Mouse (Mus musculus): ENCODE data around the gene Cat. TPM values are rescaled to one million over a fixed set of nuclear protein-coding genes. Genes with fewer than 3 reads are reported as not detected.
A peak's percentile ranks its signal among the peaks of the same experiment; 100 is the strongest.

Cat gene
- polyA plus RNA-seq, 1 experiment from 2014 or later = 102 TPM

DNA sequence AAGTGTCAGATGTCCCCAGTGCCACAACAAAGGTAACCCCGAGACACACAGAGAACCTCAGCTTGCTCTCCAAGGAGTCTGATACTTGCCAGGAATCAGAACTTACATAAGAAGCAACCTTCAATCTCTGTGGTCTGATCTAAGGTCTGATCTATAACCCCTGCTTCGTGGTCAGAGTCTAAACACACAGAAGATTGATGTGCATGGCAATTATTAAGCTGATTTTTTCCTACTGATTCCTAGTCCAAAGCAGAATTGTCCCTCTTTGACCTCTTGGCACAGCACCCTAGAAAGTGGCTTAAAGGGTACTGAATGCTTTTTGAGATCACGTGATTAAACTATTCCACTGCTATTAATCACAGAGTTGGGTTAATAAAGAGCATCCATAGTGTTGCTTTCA lies 18.7 kb downstream of the Cat start:
- H3K36me3 ChIP-seq (ENCODE audit: control insufficient read depth, insufficient read depth, low read length) = peaks cover 80% of the 10 kb centered on the region
- no peak overlapping the region for H3K9ac ChIP-seq (replicated peaks; ENCODE audit: low read length)
- H3K4me3 ChIP-seq (replicated peaks; ENCODE audit: low read depth, low read length) = no peak overlapping the region
- H3K27ac ChIP-seq (replicated peaks; ENCODE audit: low read depth, low read length) = no peak overlapping the region
- H3K27me3 ChIP-seq (ENCODE audit: control insufficient read depth, insufficient read depth, low read length) = no peaks in the 10 kb centered on the region
- DNase-seq (no peak), ATAC-seq (ENCODE audit: low FRiP score, low TSS enrichment) (no peak)
- H3K4me2 ChIP-seq (ENCODE audit: low read length) = no peak overlapping the region
- 94% methylated on average over 3 of the region's 3 CpGs for WGBS
- H3K9me3 ChIP-seq (ENCODE audit: control insufficient read depth, low read length) = no peaks in the 10 kb centered on the region
- H3K4me1 ChIP-seq (ENCODE audit: control insufficient read depth, insufficient read depth, low read length) = no peaks in the 10 kb centered on the region

DNA sequence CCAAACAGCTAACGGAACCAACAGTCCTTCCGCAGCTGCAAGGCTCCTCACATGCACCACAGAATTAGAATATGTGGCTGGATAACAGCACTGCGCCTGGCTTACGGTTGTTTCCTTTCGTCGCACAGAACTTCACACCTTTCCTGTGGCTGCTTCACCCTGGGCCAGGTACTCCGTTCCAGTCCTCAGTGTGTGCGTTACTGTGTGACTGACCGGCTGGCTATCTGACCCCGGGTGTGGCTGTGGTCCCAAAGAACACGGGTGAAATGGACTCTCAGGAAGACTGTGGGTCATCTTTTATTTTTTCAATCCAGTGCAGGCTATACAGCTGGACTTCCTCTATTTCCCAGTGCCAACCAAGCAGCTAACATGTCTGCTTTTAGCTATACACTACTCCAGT lies 19.5 kb downstream of the Cat start:
- Histone ChIP-seq H3K4me2 (ENCODE audit: low read length) (no peak overlapping the region), H3K27me3 (ENCODE audit: control insufficient read depth, insufficient read depth, low read length) (no peaks in the 10 kb centered on the region), H3K9me3 (ENCODE audit: control insufficient read depth, low read length) (no peaks in the 10 kb centered on the region), H3K36me3 (ENCODE audit: control insufficient read depth, insufficient read depth, low read length) (peaks cover 78% of the 10 kb centered on the region), H3K27ac (replicated peaks; ENCODE audit: low read depth, low read length) (no peak overlapping the region), H3K4me1 (ENCODE audit: control insufficient read depth, insufficient read depth, low read length) (no peaks in the 10 kb centered on the region), H3K4me3 (replicated peaks; ENCODE audit: low read depth, low read length) (no peak overlapping the region), H3K9ac (replicated peaks; ENCODE audit: low read length) (no peak overlapping the region)
- WGBS = 94% methylated on average over 11 of the region's 11 CpGs
- no peak for ATAC-seq (ENCODE audit: low FRiP score, low TSS enrichment)
- DNase-seq = no peak

DNA sequence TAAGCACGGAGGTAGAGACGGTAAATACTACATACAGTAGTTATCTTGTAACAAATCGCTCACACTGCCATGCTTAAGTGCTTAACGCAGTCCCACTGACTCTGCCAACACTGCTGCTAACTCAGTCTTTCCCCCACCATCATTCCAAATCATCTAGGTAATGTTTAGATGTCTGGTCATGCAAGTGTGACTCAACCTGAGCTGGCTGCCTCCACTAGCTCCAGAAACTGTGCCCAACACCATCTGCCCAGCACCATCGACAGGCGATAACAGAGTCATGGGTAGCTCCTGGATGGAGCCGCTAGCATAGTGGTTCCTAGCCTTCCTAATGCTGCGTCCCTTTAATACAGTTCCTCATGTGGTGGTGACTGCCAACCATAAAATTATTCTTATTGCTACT lies 20.4 kb downstream of the Cat start:
- H3K27ac ChIP-seq (replicated peaks; ENCODE audit: low read depth, low read length) = no peak overlapping the region
- H3K9ac ChIP-seq (replicated peaks; ENCODE audit: low read length) = no peak overlapping the region
- ATAC-seq (ENCODE audit: low FRiP score, low TSS enrichment) (no peak), DNase-seq (no peak)
- no peak overlapping the region for H3K4me2 ChIP-seq (ENCODE audit: low read length)
- H3K4me3 ChIP-seq (replicated peaks; ENCODE audit: low read depth, low read length) = no peak overlapping the region
- no peaks in the 10 kb centered on the region for H3K9me3 ChIP-seq (ENCODE audit: control insufficient read depth, low read length)
- 98% methylated on average over 8 of the region's 8 CpGs for WGBS
- H3K27me3 ChIP-seq (ENCODE audit: control insufficient read depth, insufficient read depth, low read length) = no peaks in the 10 kb centered on the region
- H3K4me1 ChIP-seq (ENCODE audit: control insufficient read depth, insufficient read depth, low read length) = no peaks in the 10 kb centered on the region
- H3K36me3 ChIP-seq (ENCODE audit: control insufficient read depth, insufficient read depth, low read length) = peaks cover 78% of the 10 kb centered on the region

DNA sequence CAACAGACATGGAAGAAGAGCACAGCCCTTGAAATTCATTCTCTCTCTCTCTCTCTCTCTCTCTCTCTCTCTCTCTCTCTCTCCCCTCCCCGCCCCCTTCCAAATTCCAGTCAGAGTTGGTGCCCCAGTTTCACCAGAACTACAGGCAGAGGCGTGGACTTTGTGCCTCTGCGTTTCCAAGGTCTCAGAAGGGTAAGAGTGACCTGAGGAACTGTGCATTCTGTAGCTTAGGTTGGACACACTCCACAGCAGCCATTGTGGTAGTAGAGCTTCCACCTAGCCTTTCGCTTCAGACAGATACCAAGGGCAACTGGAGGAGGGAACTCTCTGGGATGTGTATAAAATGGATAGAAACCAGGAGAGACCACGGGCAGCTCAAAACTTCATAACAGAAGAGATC lies 22.2 kb downstream of the Cat start:
- peaks cover 84% of the 10 kb centered on the region for H3K36me3 ChIP-seq (ENCODE audit: control insufficient read depth, insufficient read depth, low read length)
- WGBS = 89% methylated on average over 5 of the region's 5 CpGs
- no peak overlapping the region for H3K9ac ChIP-seq (replicated peaks; ENCODE audit: low read length)
- no peak overlapping the region for H3K4me2 ChIP-seq (ENCODE audit: low read length)
- ATAC-seq (ENCODE audit: low FRiP score, low TSS enrichment) (no peak), DNase-seq (no peak)
- no peak overlapping the region for H3K27ac ChIP-seq (replicated peaks; ENCODE audit: low read depth, low read length)
- H3K9me3 ChIP-seq (ENCODE audit: control insufficient read depth, low read length) = no peaks in the 10 kb centered on the region
- no peaks in the 10 kb centered on the region for H3K27me3 ChIP-seq (ENCODE audit: control insufficient read depth, insufficient read depth, low read length)
- H3K4me1 ChIP-seq (ENCODE audit: control insufficient read depth, insufficient read depth, low read length) = no peaks in the 10 kb centered on the region
- H3K4me3 ChIP-seq (replicated peaks; ENCODE audit: low read depth, low read length) = no peak overlapping the region

DNA sequence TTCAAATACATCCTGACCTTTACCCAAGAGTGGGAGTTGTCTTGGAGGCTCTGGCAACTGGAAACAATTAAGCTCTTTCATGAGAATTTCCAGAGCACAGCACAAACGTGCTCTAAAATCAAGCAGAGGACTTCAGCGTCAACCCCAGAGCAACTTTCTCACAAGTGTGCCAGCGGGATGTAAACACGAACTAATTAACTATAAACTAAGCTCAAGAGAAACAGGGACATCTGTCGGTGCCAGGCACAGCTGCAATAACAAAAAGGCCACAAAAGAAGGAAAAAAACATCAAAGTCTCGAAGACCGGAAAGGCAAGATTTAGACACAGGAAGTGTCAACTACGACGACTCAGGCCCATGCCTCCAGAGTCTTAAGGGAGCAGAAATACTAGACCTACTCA lies 23.2 kb downstream of the Cat start:
- H3K9ac ChIP-seq (replicated peaks; ENCODE audit: low read length) = no peak overlapping the region
- H3K27ac ChIP-seq (replicated peaks; ENCODE audit: low read depth, low read length) = no peak overlapping the region
- H3K4me1 ChIP-seq (ENCODE audit: control insufficient read depth, insufficient read depth, low read length) = no peaks in the 10 kb centered on the region
- H3K36me3 ChIP-seq (ENCODE audit: control insufficient read depth, insufficient read depth, low read length) = peaks cover 76% of the 10 kb centered on the region
- H3K27me3 ChIP-seq (ENCODE audit: control insufficient read depth, insufficient read depth, low read length) = no peaks in the 10 kb centered on the region
- peak; percentile 10 for DNase-seq
- no peak overlapping the region for H3K4me2 ChIP-seq (ENCODE audit: low read length)
- H3K4me3 ChIP-seq (replicated peaks; ENCODE audit: low read depth, low read length) = no peak overlapping the region
- ATAC-seq (ENCODE audit: low FRiP score, low TSS enrichment) = no peak
- no peaks in the 10 kb centered on the region for H3K9me3 ChIP-seq (ENCODE audit: control insufficient read depth, low read length)
- WGBS = 75% methylated on average over 9 of the region's 9 CpGs

DNA sequence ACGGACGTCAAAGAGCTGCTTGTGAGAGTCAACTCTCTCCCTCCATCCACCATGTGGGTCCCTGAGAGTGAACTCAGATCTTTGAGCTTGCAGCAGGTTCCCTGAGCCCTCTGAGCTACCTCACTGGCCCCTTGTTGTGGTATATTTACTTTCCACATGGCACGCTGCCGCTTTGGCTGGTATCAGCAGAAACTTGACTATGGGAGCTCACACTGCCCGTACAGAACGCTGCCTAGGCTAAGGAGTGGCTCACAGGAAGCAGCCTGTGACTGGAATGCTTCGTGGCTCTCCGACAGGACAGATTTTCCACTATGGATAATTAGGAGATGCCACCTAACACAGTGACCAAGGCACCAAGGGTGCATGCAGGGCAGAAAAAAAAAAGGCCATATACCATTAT lies 23.8 kb downstream of the Cat start:
- Histone ChIP-seq H3K36me3 (ENCODE audit: control insufficient read depth, insufficient read depth, low read length) (peaks cover 76% of the 10 kb centered on the region), H3K27me3 (ENCODE audit: control insufficient read depth, insufficient read depth, low read length) (no peaks in the 10 kb centered on the region), H3K4me3 (replicated peaks; ENCODE audit: low read depth, low read length) (no peak overlapping the region), H3K4me1 (ENCODE audit: control insufficient read depth, insufficient read depth, low read length) (no peaks in the 10 kb centered on the region), H3K27ac (replicated peaks; ENCODE audit: low read depth, low read length) (no peak overlapping the region), H3K4me2 (ENCODE audit: low read length) (no peak overlapping the region), H3K9ac (replicated peaks; ENCODE audit: low read length) (no peak overlapping the region), H3K9me3 (ENCODE audit: control insufficient read depth, low read length) (no peaks in the 10 kb centered on the region)
- WGBS = 92% methylated on average over 8 of the region's 8 CpGs
- no peak for DNase-seq
- ATAC-seq (ENCODE audit: low FRiP score, low TSS enrichment) = no peak

DNA sequence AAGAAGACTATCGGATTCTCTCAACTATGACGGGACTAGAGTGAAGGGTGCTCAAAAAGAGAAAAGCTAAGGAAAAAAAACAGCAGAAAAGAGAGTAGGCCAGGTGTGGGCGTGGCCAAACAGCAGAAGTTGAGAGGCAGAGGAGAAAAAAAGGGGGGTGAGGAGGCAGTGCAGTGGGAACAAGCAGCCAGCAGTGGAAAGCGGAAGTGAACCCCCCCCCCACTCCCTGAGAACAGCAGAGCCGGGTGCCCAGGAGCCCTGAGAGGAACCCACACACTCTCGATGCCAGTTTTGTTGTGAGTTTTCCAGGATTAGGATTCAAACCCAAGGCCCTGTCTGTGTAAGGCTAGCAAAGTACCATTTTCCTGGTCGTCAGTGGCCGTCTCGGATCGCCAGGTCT lies 25.9 kb downstream of the Cat start:
- 95% methylated on average over 10 of the region's 10 CpGs for WGBS
- peaks cover 77% of the 10 kb centered on the region for H3K36me3 ChIP-seq (ENCODE audit: control insufficient read depth, insufficient read depth, low read length)
- no peak overlapping the region for H3K4me2 ChIP-seq (ENCODE audit: low read length)
- no peaks in the 10 kb centered on the region for H3K9me3 ChIP-seq (ENCODE audit: control insufficient read depth, low read length)
- no peak overlapping the region for H3K4me3 ChIP-seq (replicated peaks; ENCODE audit: low read depth, low read length)
- H3K27me3 ChIP-seq (ENCODE audit: control insufficient read depth, insufficient read depth, low read length) = no peaks in the 10 kb centered on the region
- DNase-seq (no peak), ATAC-seq (ENCODE audit: low FRiP score, low TSS enrichment) (no peak)
- no peaks in the 10 kb centered on the region for H3K4me1 ChIP-seq (ENCODE audit: control insufficient read depth, insufficient read depth, low read length)
- H3K27ac ChIP-seq (replicated peaks; ENCODE audit: low read depth, low read length) = no peak overlapping the region
- no peak overlapping the region for H3K9ac ChIP-seq (replicated peaks; ENCODE audit: low read length)

DNA sequence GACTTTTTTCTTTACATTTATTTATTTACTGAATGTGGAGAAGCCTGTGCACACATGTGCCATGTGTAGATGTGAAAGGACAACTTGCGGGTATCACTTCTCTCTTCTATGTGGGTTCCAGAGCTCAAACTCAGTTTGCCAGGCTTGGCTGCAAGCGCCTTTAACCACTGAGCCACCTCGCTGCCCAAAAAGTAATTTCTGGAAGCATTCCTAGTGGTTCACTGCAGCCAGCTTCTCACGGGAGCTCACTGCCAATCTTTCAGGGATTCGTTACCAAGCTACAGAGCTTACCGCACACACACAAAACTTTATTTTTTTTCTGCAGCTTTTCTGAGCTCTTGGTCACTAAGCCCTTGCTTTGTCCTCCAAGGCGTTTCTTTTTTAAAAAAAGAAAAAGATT lies 27.3 kb downstream of the Cat start:
- H3K9me3 ChIP-seq (ENCODE audit: control insufficient read depth, low read length) = no peaks in the 10 kb centered on the region
- no peak overlapping the region for H3K4me2 ChIP-seq (ENCODE audit: low read length)
- peaks cover 78% of the 10 kb centered on the region for H3K36me3 ChIP-seq (ENCODE audit: control insufficient read depth, insufficient read depth, low read length)
- H3K9ac ChIP-seq (replicated peaks; ENCODE audit: low read length) = no peak overlapping the region
- ATAC-seq (ENCODE audit: low FRiP score, low TSS enrichment) (no peak), DNase-seq (no peak)
- H3K27me3 ChIP-seq (ENCODE audit: control insufficient read depth, insufficient read depth, low read length) = no peaks in the 10 kb centered on the region
- no peaks in the 10 kb centered on the region for H3K4me1 ChIP-seq (ENCODE audit: control insufficient read depth, insufficient read depth, low read length)
- H3K27ac ChIP-seq (replicated peaks; ENCODE audit: low read depth, low read length) = no peak overlapping the region
- 88% methylated on average over 7 of the region's 7 CpGs for WGBS
- no peak overlapping the region for H3K4me3 ChIP-seq (replicated peaks; ENCODE audit: low read depth, low read length)

DNA sequence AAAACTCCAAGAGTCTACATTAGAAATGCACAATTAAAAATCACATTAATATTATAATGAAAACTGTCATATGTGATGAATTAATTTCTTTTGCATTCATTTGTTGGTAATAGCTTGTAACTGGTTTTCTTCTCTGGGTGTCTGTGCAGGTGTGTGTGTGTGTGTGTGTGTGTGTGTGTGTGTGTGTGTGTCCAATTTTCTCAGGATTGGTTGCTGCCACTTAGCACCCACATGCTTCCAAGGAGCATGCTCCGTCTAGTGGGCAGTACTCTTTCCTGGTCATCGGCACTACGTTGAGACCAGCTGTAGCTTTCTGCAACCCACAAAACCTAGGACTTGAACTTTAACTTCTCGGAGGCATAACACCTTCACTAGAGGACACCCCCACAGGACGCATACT lies 27.9 kb downstream of the Cat start:
- Histone ChIP-seq H3K4me1 (ENCODE audit: control insufficient read depth, insufficient read depth, low read length) (no peaks in the 10 kb centered on the region), H3K36me3 (ENCODE audit: control insufficient read depth, insufficient read depth, low read length) (peaks cover 75% of the 10 kb centered on the region), H3K9me3 (ENCODE audit: control insufficient read depth, low read length) (no peaks in the 10 kb centered on the region), H3K27ac (replicated peaks; ENCODE audit: low read depth, low read length) (no peak overlapping the region), H3K27me3 (ENCODE audit: control insufficient read depth, insufficient read depth, low read length) (no peaks in the 10 kb centered on the region), H3K9ac (replicated peaks; ENCODE audit: low read length) (no peak overlapping the region), H3K4me3 (replicated peaks; ENCODE audit: low read depth, low read length) (no peak overlapping the region), H3K4me2 (ENCODE audit: low read length) (no peak overlapping the region)
- 87% methylated on average over 5 of the region's 5 CpGs for WGBS
- no peak for DNase-seq
- peak; percentile 14; the same call in 1 of the 2 replicates for ATAC-seq (ENCODE audit: low FRiP score, low TSS enrichment)

Measured in midbrain, embryonic 14.5 days (tissue).